Mouse (Mus musculus) cortical plate, adult 2 months (tissue): ENCODE results near the gene Eif3l.

Source experiments
- CTCF ChIP-seq: fragments of 200-500 bp; IDR thresholded peaks from 2 replicates; pipeline ENCODE4 v1.5.1; 2011; ENCODE audit warnings: mild to moderate bottlenecking, control low read depth, low read length; ENCODE audit not compliant: insufficient read depth; ENCODE audit errors: extremely low read depth
- POLR2A ChIP-seq: fragments of 200-500 bp; IDR thresholded peaks from 2 replicates; pipeline ENCODE4 v1.6.1; 2011; ENCODE audit warnings: mild to moderate bottlenecking, low read length, control low read depth; ENCODE audit not compliant: insufficient read depth; ENCODE audit errors: extremely low read depth

- TF ChIP-seq POLR2A = no peak
- no peak for TF ChIP-seq CTCF
Observed at GRCm38 (mm10) chr15:79100391-79100790, 25.4 kb downstream of the Eif3l start.
